Mouse (Mus musculus) layer of hippocampus, postnatal 25 days (tissue): Measurements from ENCODE around the gene Trim13. TPM values are rescaled to one million over a fixed set of nuclear protein-coding genes. Genes with fewer than 3 reads are reported as not detected.

Source experiments
- DNase-seq, 2 experiments: peaks; one replicate each; pipeline ENCODE4 v3.0.0; 2022; ENCODE audit warnings: mixed read lengths in 2 of 2, low spot score in 1 of 2; ENCODE audit errors: extremely low spot score in 1 of 2
- microRNA-seq, 2 experiments: library from miRNA; unstranded; fragments of <30 nt; microRNA quantifications; one replicate each; pipeline ENCODE4 v1.2.0; 2021
- total RNA-seq, 2 experiments: library from RNA; stranded (reverse); gene quantifications; 2 replicates each; pipeline ENCODE4 v1.2.3; 2021

The Trim13 gene
- total RNA-seq, 2 experiments from 2014 or later, result 13.2 to 15.3 TPM

GRCm38 (mm10) chr14:61611766-61612165, 13.7 kb downstream of the Trim13 start:
- DNase-seq, result no peak

GRCm38 (mm10) chr14:61613319-61613718, 15.3 kb downstream of the Trim13 start:
- no peak for DNase-seq

- no peak for DNase-seq
Measured at GRCm38 (mm10) chr14:61620371-61620770, 22.3 kb downstream of the Trim13 start.

GRCm38 (mm10) chr14:61635969-61636368, 37.9 kb downstream of the Trim13 start:
- no peak for DNase-seq

- DNase-seq, result no peak
Measured at GRCm38 (mm10) chr14:61642668-61643067, 44.6 kb downstream of the Trim13 start.

- DNase-seq, result no peak
Measured at GRCm38 (mm10) chr14:61645547-61645946, 47.5 kb downstream of the Trim13 start.

- peak; percentile 17 to 20 for DNase-seq
Measured at GRCm38 (mm10) chr14:61647182-61647880, 49.3 kb downstream of the Trim13 start.

GRCm38 (mm10) chr14:61647881-61648684, 50.0 kb downstream of the Trim13 start:
- DNase-seq, result peak; percentile 16 to 18

- DNase-seq, result peak; percentile 87 to 93
Measured at GRCm38 (mm10) chr14:61648685-61649504, 50.8 kb downstream of the Trim13 start.

- peak in 1 of 2 experiments; percentile 54 for DNase-seq
Measured at GRCm38 (mm10) chr14:61650291-61650960, 52.4 kb downstream of the Trim13 start.

Small RNA genes lying within 50 kb of the gene (microRNA-seq; reads per million reads assigned to microRNA genes)
- gene Mir15a, result 388 to 1,417 reads per million in 2 experiments
- gene Mir16-1, result 206 to 394 reads per million in 2 experiments

Other genes with a start within 250 kb of the Trim13 start
- 1 to 10 TPM; 5.1 to 6.1 TPM for gene Ebpl, start 237.8 kb upstream of the Trim13 start, total RNA-seq
- gene Kpna3, start 158.4 kb upstream of the Trim13 start, total RNA-seq, result 10 to 100 TPM; 67.5 to 71.4 TPM
- gene Spryd7, start 41.4 kb upstream of the Trim13 start, total RNA-seq, result 10 to 100 TPM; 48.4 to 48.7 TPM
- gene Kcnrg, start 9.2 kb downstream of the Trim13 start, total RNA-seq, result under 1 TPM; 0.76 to 0.77 TPM